Mouse (Mus musculus): ENCODE data around the gene Panx3. TPM values are rescaled to one million over a fixed set of nuclear protein-coding genes. Genes with fewer than 3 reads are reported as not detected.

Gene Panx3
- total RNA-seq (2021), result not detected
- long read RNA-seq, experiment 1, result 0 reads
- long read RNA-seq, experiment 2, result 0 reads

DNA sequence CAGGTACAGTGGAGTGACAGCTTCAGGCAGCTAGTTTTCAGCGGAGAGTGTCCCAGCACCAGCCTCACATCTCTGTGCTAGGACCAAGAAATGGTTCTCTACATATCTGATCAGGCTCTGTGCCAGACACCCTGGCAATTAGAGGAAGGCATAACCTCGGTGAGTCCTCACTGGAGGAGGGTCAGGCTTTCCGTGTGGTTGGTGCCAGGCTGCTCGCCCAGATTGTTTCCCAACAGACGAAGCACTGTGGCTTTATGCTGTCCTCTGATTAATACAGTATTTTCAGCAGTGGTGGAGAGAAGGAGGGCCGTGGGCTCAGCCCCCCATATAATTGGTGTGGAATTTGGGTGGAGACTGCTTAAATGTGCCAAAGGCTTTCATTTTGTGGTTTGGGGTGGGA, at the start of gene Panx3:
Panx3 (minus strand) TSS at position 121 of the 400 bp plus-strand sequence.
- intact Hi-C loops (cut with DNase I), result no loop called here
- no peak for DNase-seq

DNA sequence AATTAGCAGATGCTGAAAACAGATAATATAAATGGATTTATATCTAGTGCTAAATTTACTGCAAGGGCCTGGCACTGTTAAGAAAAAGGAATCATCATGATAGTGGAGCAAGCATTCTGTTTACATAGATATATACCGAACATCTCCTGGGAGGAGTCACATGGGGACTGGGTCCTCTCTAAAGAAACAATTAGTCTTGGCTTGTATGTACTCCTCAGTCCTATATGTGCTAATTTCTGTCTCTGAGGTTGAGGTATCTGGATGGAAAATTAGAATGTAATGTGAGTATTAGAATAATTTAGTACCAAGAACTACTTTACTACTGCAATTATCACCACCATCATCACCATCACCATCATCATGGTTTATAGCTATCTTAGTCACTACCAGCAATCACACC, 47.1 kb upstream of the Panx3 start, which contains the start of gene Olfr160:
Olfr160 (minus strand) TSS at position 101 of the 400 bp plus-strand sequence.
- intact Hi-C loops (cut with DNase I), result no loop called here
- DNase-seq, result no peak

DNA sequence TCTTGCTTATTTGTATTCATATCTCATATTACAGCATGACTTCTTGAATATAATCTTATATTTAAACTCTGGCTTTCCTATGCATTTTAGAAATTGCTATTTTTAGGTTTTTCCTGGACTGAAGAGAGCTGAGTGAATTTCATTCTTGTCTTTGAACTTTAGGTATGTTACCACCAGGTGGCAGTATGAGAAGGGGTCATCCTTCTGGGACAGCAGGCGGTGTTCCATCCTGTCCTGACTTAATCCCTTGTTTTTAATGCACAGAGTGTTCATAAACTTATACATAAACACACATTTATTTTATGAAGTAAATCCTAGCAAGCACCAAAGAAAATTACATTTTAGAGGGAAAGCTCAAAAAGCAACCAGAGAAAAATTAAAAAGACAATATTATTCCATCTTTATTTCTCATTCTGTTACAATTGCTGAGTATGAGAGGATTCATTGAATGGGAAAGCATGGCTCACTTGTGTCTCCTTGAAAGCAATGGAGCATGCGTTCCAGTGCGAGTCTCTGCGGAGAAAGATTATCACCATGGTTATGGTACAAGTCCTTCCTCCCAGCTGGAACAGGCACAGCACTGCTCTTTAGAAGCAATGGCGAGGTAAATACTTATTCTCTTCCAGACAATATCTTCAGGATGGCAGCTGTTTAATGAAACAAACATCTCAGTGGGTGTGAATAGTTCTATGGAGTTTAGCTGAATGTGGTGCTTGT, 21.1 kb upstream of the Panx3 start:
- intact Hi-C loops (cut with DNase I), result loop anchor here (1.0 kb wide), 1 partner anchor 242 kb away; no protein-coding TSS in a partner anchor
- peak in 1 of 2 experiments; percentile 32 for DNase-seq

DNA sequence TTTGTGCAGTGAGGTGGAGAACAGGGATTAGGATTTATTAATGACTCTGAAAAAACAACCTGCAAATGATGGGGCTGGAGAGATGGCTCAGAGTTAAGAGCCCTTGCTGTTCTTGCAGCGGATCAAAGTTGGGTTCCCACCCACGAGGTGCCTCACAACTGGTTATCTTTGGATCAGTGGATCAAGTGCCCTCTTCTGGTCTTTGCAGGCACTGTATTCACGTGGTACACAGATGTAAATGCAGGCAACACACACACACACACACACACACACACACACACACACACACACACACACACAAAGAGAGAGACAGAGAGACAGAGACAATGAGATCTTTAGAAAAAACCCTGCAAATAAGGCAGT, 18.9 kb upstream of the Panx3 start:
- no peak for DNase-seq

DNA sequence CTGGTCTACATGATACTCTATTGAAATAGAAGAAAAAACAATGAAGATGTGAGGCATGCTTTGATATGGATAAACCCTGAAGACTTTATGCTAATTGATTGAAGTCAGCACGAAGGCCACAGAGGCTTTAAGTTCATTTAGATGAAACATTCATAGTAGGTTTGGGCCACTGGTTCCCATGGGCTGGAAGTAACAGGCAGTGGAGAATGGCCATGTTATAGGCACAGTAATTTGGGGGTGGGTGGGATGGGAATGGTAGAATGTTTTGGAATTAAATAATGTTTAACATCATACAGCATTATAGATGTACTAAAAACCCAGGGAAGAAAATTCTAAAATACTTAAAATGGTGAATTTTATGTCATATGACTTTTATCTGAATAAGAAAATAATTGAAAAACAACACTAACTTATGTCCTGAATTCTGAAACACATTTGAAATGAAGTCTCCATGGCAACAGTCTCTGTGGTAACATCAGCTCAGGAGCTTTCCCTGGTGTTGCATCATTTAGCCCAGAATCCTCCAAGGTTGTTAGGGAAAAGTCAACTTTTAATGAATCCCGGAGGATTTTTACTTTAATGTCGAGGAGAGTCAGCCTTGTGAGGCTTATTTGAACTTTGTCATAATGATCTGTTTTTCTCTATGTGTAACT, 18.4 kb upstream of the Panx3 start:
- no peak for DNase-seq
- intact Hi-C loops (cut with DNase I), result no loop called here

More for the DNA sequence above, 18.9 kb upstream of the Panx3 start:
- intact Hi-C loops (cut with DNase I), result no loop called here

DNA sequence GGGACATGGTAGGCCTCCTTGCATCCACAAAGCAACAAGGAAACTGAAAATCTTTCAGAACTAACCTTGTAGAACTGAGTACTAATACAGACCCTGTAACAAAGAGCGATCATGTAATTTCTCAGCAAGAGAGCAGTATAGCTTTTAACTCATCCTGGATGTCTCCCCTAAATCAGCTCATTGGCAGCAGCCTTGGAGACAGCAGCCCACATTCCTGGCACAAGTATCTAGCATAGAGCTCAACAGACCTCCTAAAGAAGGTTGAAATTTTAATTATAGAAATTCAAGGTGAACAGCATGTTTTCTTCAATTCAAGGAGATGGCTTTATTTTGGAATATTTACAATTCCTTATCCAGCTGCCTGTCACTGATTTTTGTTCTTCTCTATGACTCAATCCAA, 12.1 kb upstream of the Panx3 start:
- intact Hi-C loops (cut with DNase I), result no loop called here
- no peak for DNase-seq

DNA sequence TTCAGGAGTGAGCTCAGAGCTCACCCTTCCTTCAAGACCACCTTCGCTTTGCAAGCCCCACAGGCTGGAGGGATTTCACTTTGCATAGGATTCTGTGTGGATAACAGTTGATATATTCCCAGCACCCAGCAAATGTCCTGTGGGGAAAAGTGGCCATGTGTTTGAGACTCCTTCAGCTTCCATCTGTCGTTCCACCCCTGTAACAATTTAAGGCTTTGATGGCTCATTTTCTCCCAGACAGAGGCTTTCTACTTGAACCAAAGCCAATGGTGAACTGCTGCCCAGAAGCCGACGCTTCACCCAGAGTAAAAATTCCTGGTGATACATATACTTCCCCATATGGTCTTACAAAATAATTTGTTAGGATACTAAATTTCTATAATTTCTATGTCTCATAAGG, 6.3 kb upstream of the Panx3 start:
- intact Hi-C loops (cut with DNase I), result no loop called here
- DNase-seq, result no peak

DNA sequence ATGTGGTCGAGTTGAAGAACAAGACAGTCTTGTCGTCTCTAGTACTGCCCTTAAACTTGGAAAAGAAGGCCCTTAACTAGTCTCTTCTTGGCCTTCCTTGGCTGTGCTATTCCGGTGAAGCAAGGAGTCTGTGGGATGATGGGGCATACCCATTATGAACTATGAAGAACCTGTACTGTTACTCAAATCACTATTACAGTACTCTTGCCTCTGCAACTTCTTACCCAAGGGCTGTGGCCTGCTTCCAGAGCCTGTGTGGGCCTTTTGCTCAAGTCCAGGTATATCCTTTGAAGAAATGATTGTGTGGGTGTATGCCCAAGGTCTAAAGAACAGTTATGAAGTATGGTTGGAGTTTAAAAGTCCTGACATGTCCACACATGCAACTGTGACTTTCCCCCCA, 1.2 kb upstream of the Panx3 start:
- intact Hi-C loops (cut with DNase I), result no loop called here

DNA sequence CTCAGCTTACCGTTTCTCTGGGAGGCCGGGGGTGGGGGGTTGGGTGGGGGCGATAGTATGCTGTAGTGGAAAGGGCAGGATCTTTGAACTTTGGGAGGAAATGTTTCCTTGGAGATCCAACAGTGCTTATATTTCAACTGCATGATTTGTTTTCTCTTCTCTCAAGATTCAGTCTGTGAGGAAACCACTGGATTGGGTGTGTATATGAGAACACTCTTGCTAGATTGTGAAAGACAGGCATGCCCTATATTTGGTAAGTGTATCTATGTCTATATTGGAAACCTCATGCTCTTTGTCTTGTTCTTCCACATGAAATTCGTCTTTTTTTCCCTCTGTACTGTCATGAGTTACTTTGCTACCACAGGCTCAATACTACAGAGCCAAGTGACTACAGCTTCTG, 643 bp upstream of the Panx3 start:
- intact Hi-C loops (cut with DNase I), result no loop called here
- DNase-seq, result no peak

More for the DNA sequence above, 1.2 kb upstream of the Panx3 start:
- no peak for DNase-seq

DNA sequence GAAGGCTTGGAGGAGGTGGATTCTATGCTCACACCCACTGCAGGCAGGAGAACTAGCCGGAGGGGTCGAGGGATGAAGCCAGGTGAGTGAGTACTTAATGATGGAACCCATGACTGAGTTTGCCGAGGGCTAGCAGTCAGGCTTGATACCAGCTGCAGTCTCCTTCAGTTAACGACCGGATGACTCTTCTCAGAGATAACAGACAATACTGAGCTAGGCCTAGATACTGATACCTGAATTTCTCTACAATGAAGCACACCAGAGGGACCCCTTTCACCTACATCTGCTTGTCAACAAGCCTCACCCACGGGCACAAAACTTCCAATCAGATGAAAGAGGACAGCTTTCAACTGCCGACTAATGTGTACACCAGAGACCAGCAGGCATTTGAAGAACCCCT, 3.0 kb downstream of the Panx3 start:
- no peak for DNase-seq
- intact Hi-C loops (cut with DNase I), result no loop called here

DNA sequence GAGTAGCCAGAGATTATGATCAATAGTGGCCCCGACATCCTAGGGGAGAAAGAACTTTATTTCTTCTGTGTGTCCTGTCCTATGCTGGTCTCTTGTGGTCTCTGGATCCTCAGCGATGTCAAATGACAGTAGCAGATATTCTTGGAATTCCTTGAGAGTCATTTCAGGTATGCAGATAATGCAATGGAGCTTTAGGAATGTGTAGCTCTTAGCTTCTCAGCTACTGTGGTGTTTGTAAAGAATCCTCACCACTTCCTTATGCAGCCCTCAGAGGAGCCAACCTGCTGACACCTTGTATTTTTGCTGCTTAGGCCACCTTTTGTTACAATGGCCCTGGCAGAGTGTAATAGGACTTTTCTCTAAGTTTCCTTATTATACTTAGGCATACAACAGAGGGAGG, 4.4 kb downstream of the Panx3 start:
- intact Hi-C loops (cut with DNase I), result no loop called here
- DNase-seq, result no peak

DNA sequence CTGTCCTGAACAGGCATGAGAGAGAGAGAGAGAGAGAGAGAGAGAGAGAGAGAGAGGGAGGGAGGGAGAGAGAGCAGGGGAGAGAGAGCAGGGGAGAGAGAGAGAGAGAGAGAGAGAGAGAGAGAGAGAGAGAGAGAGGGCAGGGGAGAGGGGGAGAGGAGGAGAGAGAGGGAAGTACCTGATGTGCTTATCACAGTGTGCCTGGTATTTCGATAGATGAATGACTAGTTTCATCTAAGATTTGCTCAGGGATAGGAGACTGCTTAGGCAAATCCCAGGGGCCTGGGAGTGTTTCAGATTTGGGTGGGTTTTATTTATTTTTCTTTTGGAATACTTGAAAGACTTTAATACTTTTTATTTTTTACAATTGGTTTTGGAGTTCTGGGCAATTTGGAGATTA, 5.8 kb downstream of the Panx3 start:
- no peak for DNase-seq
- intact Hi-C loops (cut with DNase I), result no loop called here

DNA sequence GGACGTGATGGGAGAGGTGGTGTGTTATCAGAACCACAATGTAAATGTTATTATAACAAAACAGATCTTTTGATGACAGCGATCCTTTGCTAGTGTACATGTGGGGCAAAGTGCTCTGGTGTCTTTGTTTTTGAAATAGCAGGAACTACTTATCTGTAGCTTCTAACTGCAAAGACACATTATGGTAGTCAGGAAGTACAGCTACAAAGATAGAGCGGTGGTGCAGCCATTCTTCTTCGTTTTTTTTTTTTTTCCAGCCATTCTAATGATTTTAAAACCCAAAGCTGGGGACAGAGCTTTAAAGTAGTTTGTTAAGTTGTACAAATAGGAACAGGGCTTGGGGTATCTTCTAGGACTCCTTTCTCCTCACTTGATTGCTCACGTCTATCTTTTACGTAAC, 9.6 kb downstream of the Panx3 start:
- no peak for DNase-seq

DNA sequence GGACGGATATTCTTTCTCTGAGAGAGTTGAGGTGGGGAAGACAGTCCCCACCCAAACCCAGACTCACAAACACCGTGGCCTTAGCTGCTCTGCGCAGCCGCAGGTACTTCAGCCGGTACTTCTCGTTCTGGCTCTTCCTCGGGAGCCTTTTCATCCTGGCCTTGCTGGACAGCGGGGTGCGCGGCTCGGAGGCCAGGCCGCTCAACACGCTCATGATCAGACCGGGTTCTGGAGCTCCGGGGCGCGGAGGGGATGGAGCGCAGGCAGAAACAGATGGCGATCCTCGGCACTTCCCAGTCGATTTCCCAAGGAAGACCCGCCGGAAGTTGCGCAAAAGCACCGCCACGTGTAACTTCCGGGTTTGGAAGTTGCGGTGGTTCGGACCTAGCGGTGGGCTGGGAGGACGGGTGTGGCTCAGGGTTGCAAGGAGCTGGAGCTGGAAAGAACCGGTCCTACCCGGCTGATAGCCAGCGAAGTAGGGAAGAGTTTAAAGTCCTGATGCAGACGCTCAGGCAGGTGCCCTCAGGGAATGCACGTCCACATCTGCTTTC, 12.0 kb downstream of the Panx3 start, which contains the start of gene Tbrg1:
Tbrg1 (minus strand) TSS at position 382 of the 551 bp plus-strand sequence.
- intact Hi-C loops (cut with DNase I), result no loop called here
- DNase-seq, result peak; percentile 84 to 88

More for the DNA sequence above, 9.6 kb downstream of the Panx3 start:
- intact Hi-C loops (cut with DNase I), result no loop called here

DNA sequence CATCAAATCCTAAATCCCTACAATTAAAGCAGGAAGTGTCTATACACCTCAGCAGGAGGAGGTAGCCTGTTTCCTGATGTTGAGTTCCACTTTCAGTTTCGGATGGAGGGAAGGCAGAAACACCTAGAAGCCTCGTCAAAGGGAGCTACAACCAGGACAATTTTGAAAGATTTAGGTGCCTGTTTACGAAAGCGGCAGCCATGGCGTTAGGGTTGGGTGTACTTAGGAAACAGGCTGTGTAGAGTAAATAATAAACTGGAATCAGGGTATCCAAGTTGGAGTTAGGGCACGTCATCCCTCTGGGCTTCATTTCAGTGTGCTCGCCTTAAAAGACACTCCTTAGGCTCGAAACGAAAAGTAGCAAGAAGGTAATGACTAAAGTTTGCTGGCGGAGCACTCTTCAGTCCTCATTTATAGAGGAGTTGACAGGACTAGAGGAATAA, 12.6 kb downstream of the Panx3 start:
- peak in 1 of 2 experiments; percentile 15 for DNase-seq
- intact Hi-C loops (cut with DNase I), result no loop called here

DNA sequence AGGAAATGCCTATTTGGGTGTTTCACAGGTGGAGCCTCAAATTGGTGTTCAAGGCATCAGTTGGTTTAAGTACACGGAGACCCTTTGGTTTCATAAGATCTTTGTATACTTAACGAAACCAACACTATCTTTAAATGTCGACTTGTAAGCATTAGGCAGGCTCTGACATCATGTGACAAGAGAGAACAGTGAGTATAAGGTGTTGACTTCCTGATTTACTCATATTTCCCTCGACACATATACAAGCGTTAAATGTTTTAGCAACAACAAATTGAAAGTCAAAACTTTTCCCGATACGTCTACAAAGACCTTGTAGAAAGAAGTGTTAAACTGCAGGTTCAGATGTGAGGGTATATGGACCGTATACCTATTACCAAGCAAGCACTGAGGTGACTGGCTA, 13.1 kb downstream of the Panx3 start:
- DNase-seq, result no peak
- intact Hi-C loops (cut with DNase I), result no loop called here

DNA sequence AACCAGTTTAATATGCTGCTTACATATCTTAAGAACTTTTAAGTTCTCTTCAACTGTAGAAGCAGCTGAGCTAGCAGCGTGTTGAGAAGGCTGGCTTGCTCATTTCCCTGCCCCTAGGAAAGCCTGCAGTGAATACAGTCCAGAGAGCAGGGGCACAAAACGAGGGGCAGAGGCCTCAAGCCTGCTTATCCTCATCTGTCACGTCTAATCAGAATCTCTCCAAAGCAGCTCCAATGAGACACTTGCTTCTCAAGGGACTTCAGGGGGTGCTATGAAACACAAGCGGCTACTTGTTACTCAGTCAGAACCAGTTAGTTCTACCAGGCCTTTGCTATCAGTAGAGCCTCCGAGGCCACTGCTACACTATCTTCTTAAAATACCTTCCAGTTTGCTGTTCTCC, 15.2 kb downstream of the Panx3 start:
- intact Hi-C loops (cut with DNase I), result no loop called here
- DNase-seq, result no peak

DNA sequence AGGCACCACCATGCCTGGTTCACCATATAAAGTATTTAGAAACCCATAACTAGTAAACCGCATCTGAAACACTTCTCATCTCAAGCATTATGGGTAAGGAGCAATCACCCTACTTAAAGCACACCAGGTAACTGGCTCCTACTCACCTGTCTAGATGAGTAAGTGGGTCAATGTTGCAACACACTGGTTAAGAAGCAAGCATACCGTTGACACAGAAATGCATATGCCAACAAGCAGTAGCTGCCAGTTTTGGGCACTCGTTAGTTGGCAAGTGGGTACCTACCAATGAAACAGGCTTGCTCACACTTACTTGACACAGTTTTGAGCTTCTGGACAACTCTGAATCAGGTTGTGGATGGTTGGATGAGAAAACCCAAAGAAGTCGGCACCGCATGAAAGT, 18.4 kb downstream of the Panx3 start:
- no peak for DNase-seq
- intact Hi-C loops (cut with DNase I), result no loop called here

DNA sequence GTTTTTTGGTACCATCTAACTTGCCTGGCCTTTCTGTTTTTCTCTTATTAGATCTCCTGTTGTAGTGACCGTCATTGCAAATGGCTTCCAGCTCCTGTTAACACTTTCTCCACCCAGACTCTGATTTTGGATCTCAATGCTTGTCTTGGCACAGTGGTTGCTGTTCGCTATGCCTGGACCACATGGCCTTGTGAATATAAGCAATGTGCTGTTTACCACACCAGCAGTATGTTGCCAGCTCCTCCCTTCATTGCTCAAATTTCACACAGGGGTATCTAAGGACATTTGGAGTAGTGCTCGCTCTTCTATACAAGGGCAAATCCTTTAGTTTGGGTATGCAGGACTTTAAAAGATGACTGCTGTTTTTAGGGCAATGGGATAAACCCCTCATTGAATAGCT, 22.8 kb downstream of the Panx3 start:
- intact Hi-C loops (cut with DNase I), result no loop called here
- peak in 1 of 2 experiments; percentile 7 for DNase-seq

DNA sequence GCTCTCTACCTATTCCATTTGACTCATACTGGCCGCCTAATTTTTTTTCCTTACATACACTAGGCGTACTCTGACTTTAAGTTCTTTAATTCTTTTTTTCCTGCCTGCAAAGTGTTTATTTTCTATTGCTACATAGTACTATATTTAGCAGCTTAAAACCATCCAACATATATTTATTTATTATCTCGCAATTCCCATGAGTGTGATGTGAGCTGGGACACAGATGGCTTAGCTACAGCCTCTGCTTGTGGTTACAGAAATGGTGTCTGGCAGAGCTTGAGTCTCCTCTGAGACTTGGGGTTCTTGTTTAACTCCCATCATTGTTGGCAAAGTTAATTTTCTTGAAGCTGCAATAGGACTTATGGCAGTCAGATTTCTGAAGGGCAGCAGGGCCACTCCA, 30.3 kb downstream of the Panx3 start:
- no peak for DNase-seq
- intact Hi-C loops (cut with DNase I), result loop anchor here (5.0 kb wide), 2 partner anchors 176 to 206 kb away; partner anchors contain the start of gene Robo3

DNA sequence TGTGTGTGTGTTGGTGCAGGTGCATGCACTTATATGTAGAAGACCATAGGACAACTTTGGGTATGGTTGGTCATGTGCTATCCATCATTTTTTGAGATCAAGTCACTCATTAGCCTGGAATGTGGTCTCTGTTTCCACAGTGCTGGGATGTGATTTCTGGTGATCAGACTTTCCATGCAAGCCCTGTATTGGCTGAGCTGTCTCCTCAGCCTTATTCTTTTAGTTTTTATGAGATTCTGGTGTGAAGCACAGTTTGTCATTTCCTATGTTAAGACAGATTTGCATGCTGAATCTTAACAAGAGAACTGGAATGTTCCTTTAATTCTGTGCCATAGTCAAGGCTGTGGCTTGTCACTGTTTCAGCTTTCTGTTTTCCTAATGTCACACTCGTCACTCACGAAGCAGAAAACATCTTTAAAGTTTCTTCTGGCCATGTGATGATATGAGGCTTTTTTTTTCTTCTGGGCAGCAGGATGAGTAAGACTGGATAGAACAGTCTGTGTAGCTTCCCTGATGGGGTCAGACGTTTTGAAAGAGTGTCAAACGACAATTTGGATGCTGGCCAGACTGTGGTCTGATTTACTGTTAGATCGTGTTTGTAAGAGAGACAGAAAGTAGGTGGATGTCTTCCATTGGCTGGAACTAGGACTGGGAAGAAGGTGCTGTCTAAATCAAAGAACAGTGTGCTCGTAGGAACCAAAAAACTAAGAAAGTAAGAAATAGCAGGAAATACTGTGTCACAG, 32.1 kb downstream of the Panx3 start:
- intact Hi-C loops (cut with DNase I), result loop anchor here (5.0 kb wide), 2 partner anchors 175 to 205 kb away; partner anchors contain the start of gene Robo3

More for the DNA sequence above, 32.1 kb downstream of the Panx3 start:
- peak in 1 of 2 experiments; percentile 23 for DNase-seq

Data from heart, postnatal 14 days (tissue).